Mouse (Mus musculus): ENCODE results near the gene Zc3h15. TPM values are rescaled to one million over a fixed set of nuclear protein-coding genes. Genes with fewer than 3 reads are reported as not detected.
"Not testable (repeated sequence)": the region's sequence is repeated elsewhere in the genome, so short reads cannot be mapped to it uniquely, and the experiment has no call there.

Gene Zc3h15
- polyA plus RNA-seq, 1 experiment from 2014 or later = 171 TPM

DNA sequence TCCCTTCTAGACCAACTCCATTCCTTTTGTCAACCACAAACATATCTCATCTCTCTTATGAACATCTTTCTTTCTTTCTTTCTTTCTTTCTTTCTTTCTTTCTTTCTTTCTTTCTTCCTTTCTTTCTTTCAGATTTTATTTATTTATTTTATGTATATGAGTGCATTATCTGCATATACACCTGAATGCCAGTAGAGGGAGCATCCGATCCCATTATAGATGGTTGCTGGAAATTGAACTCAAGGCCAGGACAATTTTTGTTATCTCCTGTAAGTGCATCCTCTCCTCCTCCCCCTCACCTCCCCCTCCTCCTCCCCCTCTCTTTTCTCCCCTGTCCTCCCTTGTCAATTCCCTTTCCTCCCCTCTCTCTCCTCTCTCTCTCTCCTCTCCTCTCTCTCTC, 54.2 kb downstream of the Zc3h15 start:
- Histone ChIP-seq H3K9me3 (ENCODE audit: control insufficient read depth, low read length) (no peaks in the 10 kb centered on the region), H3K36me3 (ENCODE audit: control insufficient read depth, insufficient read depth, low read length) (no peaks in the 10 kb centered on the region), H3K4me2 (ENCODE audit: low read length) (no peak overlapping the region), H3K4me3 (ENCODE audit: low read length) (no peak overlapping the region), H3K9ac (ENCODE audit: low read depth, low read length) (no peak overlapping the region), H3K27ac (ENCODE audit: low read depth, low read length) (no peak overlapping the region), H3K4me1 (ENCODE audit: control insufficient read depth, insufficient read depth, low read depth, low read length) (no peaks in the 10 kb centered on the region), H3K27me3 (replicated peaks; ENCODE audit: control insufficient read depth, insufficient read depth, low read length) (no peaks in the 10 kb centered on the region)
- ATAC-seq = no peak
- WGBS = 79% methylated on average over 1 of the region's 1 CpGs

- WGBS = 54% methylated on average over 1 of the region's 1 CpGs
- Histone ChIP-seq H3K4me1 (ENCODE audit: control insufficient read depth, insufficient read depth, low read depth, low read length) (no peaks in the 10 kb centered on the region), H3K9ac (ENCODE audit: low read depth, low read length) (no peak overlapping the region), H3K9me3 (ENCODE audit: control insufficient read depth, low read length) (no peaks in the 10 kb centered on the region), H3K36me3 (ENCODE audit: control insufficient read depth, insufficient read depth, low read length) (no peaks in the 10 kb centered on the region), H3K4me2 (ENCODE audit: low read length) (no peak overlapping the region), H3K27ac (ENCODE audit: low read depth, low read length) (no peak overlapping the region), H3K4me3 (ENCODE audit: low read length) (no peak overlapping the region), H3K27me3 (replicated peaks; ENCODE audit: control insufficient read depth, insufficient read depth, low read length) (no peaks in the 10 kb centered on the region)
- ATAC-seq = no peak
Observed at GRCm38 (mm10) chr2:83699324-83699723, 55.1 kb downstream of the Zc3h15 start.

DNA sequence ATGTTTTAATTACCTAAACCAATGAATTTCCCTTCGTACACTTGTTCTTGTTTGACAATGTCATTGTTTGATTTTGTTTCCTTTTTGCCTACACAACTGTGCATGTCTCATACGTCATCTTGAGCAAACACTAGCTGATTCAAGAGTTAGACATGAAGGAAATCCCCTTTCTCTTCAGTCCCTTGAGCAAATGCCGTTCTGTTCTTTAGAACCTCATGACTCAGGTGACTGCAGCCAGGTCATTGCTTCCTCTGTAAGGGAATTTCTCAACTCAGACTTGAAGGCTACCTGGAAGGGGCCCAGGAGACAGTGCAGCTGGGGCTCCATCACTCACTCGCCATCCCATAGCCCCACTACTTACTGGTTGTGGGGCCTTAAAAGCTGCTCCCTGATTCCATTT, 56.4 kb downstream of the Zc3h15 start:
- no peak for ATAC-seq
- no peaks in the 10 kb centered on the region for H3K9me3 ChIP-seq (ENCODE audit: control insufficient read depth, low read length)
- H3K9ac ChIP-seq (ENCODE audit: low read depth, low read length) = no peak overlapping the region

DNA sequence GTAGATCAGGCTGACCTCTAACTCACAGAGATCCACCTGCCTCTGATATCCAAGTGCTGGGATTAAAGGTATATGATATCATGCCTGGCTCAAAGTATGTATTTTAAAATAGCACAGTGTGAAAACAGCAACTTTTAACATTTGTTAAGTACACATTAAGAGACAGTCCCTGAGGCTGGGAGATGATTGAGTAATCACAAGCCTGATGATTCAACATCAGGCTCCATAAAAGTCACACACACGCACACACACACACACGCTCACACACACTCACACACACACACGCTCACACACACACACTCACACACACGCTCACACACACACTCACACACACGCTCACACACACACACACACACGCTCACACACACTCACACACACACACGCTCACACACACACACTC, 58.2 kb downstream of the Zc3h15 start:
- ATAC-seq = no peak
- H3K27ac ChIP-seq (ENCODE audit: low read depth, low read length) = no peak overlapping the region
- no peaks in the 10 kb centered on the region for H3K9me3 ChIP-seq (ENCODE audit: control insufficient read depth, low read length)
- no peak overlapping the region for H3K4me2 ChIP-seq (ENCODE audit: low read length)
- H3K36me3 ChIP-seq (ENCODE audit: control insufficient read depth, insufficient read depth, low read length) = no peaks in the 10 kb centered on the region
- H3K27me3 ChIP-seq (replicated peaks; ENCODE audit: control insufficient read depth, insufficient read depth, low read length) = no peaks in the 10 kb centered on the region
- 89% methylated on average over 6 of the region's 7 CpGs for WGBS
- no peak overlapping the region for H3K4me3 ChIP-seq (ENCODE audit: low read length)
- H3K4me1 ChIP-seq (ENCODE audit: control insufficient read depth, insufficient read depth, low read depth, low read length) = no peaks in the 10 kb centered on the region
- H3K9ac ChIP-seq (ENCODE audit: low read depth, low read length) = no peak overlapping the region

More for the DNA sequence above, 56.4 kb downstream of the Zc3h15 start:
- no peak overlapping the region for H3K4me2 ChIP-seq (ENCODE audit: low read length)
- H3K4me3 ChIP-seq (ENCODE audit: low read length) = no peak overlapping the region
- H3K4me1 ChIP-seq (ENCODE audit: control insufficient read depth, insufficient read depth, low read depth, low read length) = no peaks in the 10 kb centered on the region
- 85% methylated on average over 4 of the region's 4 CpGs for WGBS
- H3K27me3 ChIP-seq (replicated peaks; ENCODE audit: control insufficient read depth, insufficient read depth, low read length) = no peaks in the 10 kb centered on the region
- H3K36me3 ChIP-seq (ENCODE audit: control insufficient read depth, insufficient read depth, low read length) = no peaks in the 10 kb centered on the region
- H3K27ac ChIP-seq (ENCODE audit: low read depth, low read length) = no peak overlapping the region

DNA sequence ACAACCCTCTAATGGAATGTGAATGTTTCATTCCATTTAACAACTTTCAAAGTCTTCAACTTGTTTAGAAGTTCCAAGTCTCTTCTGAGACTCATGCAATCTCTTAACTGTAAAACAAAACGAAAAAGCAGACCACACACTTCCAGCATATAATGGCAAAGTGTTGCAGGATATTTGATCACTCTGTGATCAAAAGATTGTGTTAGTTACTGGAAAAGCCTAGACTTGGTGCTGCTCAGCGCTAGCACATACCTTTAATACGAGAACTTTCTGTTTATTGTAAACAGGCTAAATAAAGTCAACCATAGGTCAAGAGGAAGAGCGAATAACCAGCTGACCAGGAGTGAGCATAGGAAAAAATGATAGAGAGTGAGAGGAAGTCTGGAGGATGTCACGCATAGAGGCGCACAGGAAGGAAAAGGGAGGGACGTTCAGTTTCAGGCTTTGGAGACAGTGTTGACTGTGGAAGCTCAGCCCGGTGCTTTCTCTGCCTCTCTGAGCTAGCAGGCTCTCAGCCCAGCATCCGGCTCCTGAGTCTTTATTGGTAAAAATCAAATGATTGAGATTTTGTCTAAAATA, 61.4 kb downstream of the Zc3h15 start:
- WGBS = 86% methylated on average over 9 of the region's 9 CpGs
- Histone ChIP-seq H3K4me3 (ENCODE audit: low read length) (no peak overlapping the region), H3K4me1 (ENCODE audit: control insufficient read depth, insufficient read depth, low read depth, low read length) (no peaks in the 10 kb centered on the region), H3K9ac (ENCODE audit: low read depth, low read length) (no peak overlapping the region), H3K4me2 (ENCODE audit: low read length) (no peak overlapping the region), H3K27me3 (replicated peaks; ENCODE audit: control insufficient read depth, insufficient read depth, low read length) (no peaks in the 10 kb centered on the region), H3K9me3 (ENCODE audit: control insufficient read depth, low read length) (no peaks in the 10 kb centered on the region), H3K27ac (ENCODE audit: low read depth, low read length) (no peak overlapping the region), H3K36me3 (ENCODE audit: control insufficient read depth, insufficient read depth, low read length) (no peaks in the 10 kb centered on the region)
- no peak for ATAC-seq

DNA sequence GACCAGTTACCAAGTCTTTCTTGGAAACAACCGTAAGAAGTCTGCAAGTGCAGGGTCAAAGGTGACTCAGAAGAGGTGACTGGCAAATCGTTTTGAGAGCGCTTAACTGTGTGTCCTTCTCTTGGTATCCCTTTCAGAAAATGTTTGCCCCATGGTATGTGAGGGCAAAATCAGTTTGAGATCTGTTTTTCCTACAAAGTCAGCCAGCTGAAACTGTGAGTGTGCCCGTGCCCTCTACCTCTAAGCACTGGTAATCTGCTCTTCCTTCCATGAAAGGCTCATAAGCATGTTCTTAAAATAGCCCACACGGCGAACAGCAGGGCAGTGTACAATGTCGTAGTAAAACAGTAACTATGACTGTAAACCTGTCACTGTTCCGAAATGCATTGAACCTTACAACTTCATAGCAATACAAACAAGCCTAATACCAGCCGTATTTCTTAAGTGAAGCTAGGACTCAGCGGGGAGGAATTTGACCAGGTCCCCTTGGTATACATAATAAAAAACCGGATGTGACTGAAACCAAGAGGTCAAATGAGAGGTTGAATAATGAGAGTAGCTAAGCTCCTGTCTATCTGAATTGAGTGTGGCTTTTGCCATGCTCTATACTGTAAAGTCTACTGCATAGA, 65.8 kb downstream of the Zc3h15 start:
- WGBS = 68% methylated on average over 11 of the region's 11 CpGs
- no peak for ATAC-seq
- Histone ChIP-seq H3K9ac (ENCODE audit: low read depth, low read length) (no peak overlapping the region), H3K4me1 (ENCODE audit: control insufficient read depth, insufficient read depth, low read depth, low read length) (no peaks in the 10 kb centered on the region), H3K27ac (ENCODE audit: low read depth, low read length) (no peak overlapping the region), H3K27me3 (replicated peaks; ENCODE audit: control insufficient read depth, insufficient read depth, low read length) (no peaks in the 10 kb centered on the region), H3K4me2 (ENCODE audit: low read length) (no peak overlapping the region), H3K4me3 (ENCODE audit: low read length) (no peak overlapping the region), H3K36me3 (ENCODE audit: control insufficient read depth, insufficient read depth, low read length) (no peaks in the 10 kb centered on the region), H3K9me3 (ENCODE audit: control insufficient read depth, low read length) (no peaks in the 10 kb centered on the region)

- not testable (repeated sequence) for H3K27ac ChIP-seq (ENCODE audit: low read depth, low read length); ATAC-seq
Observed at GRCm38 (mm10) chr2:83713281-83713680, 69.0 kb downstream of the Zc3h15 start.

DNA sequence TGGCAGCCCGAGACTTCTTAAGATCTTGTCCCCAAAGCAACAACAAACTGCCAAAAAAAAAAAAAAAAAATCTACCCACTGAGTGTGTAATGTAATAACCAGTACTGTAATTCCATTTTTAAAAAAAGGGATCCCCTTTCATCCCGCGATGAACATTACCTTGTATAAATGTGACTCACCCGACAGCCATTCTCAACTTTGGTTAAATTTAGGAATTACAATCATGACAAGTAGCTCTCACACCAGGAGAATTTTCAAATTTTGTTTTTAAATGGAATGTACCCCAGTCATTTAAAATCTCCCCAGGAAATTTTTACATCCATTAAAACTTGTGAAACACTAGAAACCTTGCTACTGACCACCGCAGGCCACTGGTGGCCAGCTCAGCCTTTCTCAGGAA, 69.7 kb downstream of the Zc3h15 start:
- Histone ChIP-seq H3K4me2 (ENCODE audit: low read length) (no peak overlapping the region), H3K27me3 (replicated peaks; ENCODE audit: control insufficient read depth, insufficient read depth, low read length) (no peaks in the 10 kb centered on the region), H3K4me3 (ENCODE audit: low read length) (no peak overlapping the region), H3K9me3 (ENCODE audit: control insufficient read depth, low read length) (no peaks in the 10 kb centered on the region), H3K4me1 (ENCODE audit: control insufficient read depth, insufficient read depth, low read depth, low read length) (no peaks in the 10 kb centered on the region), H3K36me3 (ENCODE audit: control insufficient read depth, insufficient read depth, low read length) (no peaks in the 10 kb centered on the region), H3K27ac (ENCODE audit: low read depth, low read length) (no peak overlapping the region), H3K9ac (ENCODE audit: low read depth, low read length) (no peak overlapping the region)
- WGBS = 91% methylated on average over 5 of the region's 5 CpGs
- no peak for ATAC-seq

More at GRCm38 (mm10) chr2:83713281-83713680, 69.0 kb downstream of the Zc3h15 start:
- H3K9me3 ChIP-seq (ENCODE audit: control insufficient read depth, low read length); H3K4me1 ChIP-seq (ENCODE audit: control insufficient read depth, insufficient read depth, low read depth, low read length); H3K4me2 ChIP-seq (ENCODE audit: low read length); H3K9ac ChIP-seq (ENCODE audit: low read depth, low read length); H3K27me3 ChIP-seq (replicated peaks; ENCODE audit: control insufficient read depth, insufficient read depth, low read length); H3K36me3 ChIP-seq (ENCODE audit: control insufficient read depth, insufficient read depth, low read length); H3K4me3 ChIP-seq (ENCODE audit: low read length): not testable (repeated sequence)
- WGBS = 73% methylated on average over 7 of the region's 7 CpGs

Data from hindbrain, embryonic 16.5 days (tissue).